Mouse (Mus musculus): ENCODE data around the gene Gm18596.
"Not testable (repeated sequence)": the region's sequence is repeated elsewhere in the genome, so short reads cannot be mapped to it uniquely, and the experiment has no call there.

- not testable (repeated sequence) for TF ChIP-seq CTCF, EP300 (IDR thresholded peaks at IDR 0.05; ENCODE audit: low read depth)
Measured at GRCm38 (mm10) chr10:77720299-77720698, 22.1 kb downstream of the Gm18596 start, which contains the start of gene Krtap12-1.
